Mouse (Mus musculus): ENCODE measurements around the gene Kirrel3.

Kirrel3 gene

DNA sequence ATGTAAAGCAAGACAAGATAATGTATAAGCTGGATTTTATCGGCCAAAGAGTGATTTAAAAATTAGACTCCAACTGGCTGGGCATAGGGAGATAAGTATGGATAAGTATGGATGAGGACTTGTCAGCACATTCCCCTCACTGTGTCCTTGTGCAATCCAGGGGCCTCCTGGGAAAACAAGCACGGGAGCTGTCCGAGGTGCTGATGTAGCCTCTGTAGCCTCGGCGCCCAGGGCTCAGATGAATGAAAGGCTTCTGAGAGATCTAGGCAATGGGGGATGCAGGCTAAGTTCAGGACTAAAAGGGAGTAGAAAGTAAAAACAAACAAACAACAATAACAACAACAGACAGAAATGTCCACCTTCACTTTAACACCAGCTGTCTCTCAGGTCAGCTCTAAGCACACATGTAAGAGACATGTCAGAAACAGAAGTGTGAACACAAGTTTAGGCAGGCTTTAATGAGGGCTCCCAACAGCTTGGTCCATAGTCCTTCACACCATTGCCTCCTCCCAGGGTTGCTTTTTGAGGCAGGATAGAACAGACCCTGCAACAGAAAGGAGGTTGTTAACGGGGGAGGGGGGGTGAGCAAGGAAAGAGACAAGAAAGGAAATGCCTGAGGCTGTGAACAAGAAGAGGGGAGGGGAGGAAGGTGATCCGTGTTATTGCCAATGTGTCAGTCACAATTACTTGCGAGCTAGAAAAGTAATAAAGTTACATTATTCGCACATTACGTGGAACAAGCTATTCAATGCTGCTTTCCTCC, 352.2 kb downstream of the Kirrel3 start:
- DNase-seq = peak in 1 of 2 experiments; percentile 42

DNA sequence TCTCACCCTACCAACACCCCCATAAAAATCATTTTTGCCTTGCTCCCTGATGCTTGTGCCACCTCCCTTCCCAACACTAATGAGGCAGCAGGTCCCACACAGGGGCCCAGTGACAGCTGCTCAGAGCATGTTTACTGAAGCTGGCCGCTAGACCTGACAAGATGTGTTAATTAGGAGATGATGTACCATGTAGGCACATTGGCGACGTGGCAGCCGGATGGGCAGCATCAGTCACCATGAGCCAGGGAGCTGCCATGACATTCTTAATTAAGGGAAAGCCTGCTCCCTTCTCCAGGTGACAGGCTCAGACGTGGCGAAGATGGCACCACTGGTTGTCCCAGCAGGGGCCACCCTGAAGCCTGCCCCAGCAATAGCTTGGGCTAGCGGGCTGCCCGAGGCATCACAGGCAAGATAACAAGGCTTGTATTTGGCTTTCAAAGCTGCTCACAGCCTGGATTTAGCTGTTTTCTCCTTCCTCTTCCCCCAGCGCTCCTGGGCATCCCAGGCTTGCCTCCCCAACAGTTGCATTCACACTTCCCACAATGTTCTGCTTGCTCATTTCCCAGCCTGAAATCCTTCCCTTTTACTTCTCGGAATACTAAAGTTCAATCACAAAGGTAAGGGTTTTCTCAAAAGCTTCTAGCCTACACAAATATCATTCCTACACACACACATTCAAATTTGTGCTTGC, 357.7 kb downstream of the Kirrel3 start:
- no peak for DNase-seq

DNA sequence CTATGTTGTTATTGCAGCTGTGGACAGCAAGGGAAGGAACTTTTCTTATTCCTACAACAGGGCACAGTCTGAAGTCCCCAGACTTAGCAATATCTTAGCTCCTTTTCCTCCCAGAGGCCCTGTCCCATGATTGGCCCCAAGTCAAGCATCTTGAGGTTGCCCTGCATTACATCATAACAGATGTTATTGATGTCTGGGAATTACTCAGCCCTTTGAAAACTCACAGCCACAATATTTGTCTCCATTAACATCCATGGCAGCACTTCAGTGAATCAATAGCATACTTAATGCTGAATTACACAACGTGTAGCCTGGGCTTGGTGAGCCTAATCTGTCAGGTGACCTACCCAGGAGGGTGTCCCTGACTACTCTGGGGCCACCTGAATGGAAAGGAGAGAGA, 360.7 kb downstream of the Kirrel3 start:
- DNase-seq = no peak

DNA sequence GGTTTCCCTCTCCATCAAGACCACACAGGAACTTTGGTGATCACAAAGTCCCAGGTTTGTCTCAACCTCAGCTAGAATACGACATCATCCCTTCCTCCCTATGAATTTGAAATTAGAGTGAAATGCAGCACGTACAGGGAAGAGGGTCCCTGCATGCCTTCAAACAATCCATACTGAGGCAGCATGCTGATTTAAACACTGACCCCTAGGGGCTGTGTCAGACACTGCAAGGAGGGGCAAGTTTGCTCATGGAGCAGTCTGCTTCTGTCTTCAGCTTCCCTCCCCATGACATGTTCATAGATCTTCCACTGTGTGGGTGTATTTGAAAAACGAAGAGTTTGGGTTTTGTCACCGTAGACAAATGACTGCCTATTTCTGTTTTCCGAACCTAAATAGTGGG, 362.0 kb downstream of the Kirrel3 start:
- DNase-seq = peak in 1 of 2 experiments; percentile 11

DNA sequence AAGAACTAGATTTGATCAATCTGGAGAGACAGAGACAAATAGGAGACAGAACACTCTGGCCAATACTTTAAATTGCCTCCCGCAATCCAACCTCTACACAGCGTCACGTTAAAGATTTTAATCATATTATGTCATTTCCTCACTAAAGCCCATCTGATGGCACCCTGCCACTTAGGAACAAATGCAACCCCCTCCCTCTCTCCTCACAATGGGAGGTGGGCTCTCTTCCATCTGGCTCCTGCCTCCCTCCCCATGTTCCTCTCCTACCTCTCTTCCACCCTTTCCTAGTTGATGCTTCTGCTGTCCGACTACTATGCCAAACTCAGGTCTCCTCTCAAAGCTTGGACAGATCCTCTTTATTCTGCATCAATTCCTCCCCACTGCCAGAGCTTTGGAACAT, 365.4 kb downstream of the Kirrel3 start:
- no peak for DNase-seq

DNA sequence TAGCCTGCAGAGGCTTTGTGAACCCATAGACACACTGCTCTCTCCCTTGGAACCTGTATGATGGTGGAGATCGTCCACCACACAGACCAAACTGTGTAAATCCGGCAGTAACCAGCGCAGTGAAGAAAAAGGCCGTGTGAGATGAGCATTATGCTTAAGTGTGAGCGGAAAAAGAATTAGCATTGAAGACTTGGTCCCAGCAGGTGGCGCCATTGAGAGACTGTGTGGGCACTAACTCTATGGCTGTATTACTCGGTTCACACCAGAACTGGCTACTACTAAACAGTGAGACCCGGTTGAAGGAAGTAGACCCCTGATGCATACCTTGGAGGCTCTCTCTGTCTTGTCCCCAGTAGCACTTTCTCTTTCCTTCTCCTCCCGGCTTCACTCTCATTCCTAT, 371.9 kb downstream of the Kirrel3 start:
- DNase-seq = peak in 1 of 2 experiments; percentile 24

DNA sequence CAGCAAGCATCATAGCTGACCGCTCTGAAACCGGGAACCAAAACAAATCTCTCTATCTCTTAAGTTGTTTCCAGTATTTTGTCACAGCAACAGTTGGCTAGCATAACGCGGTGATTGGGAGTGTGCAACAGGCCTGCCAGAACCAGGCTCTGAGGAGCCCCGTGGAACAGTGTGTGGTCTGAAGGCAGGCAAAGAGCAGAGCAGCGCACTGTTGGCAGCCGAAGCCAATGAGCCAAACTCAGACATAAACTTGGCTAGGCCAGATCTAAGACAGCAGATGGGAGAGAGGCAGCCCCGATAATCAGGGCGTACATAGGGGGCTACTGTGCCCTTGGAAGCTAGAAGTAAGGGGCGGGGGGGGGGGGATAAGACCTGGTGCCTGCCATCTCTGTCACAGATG, 372.4 kb downstream of the Kirrel3 start:
- DNase-seq = no peak

DNA sequence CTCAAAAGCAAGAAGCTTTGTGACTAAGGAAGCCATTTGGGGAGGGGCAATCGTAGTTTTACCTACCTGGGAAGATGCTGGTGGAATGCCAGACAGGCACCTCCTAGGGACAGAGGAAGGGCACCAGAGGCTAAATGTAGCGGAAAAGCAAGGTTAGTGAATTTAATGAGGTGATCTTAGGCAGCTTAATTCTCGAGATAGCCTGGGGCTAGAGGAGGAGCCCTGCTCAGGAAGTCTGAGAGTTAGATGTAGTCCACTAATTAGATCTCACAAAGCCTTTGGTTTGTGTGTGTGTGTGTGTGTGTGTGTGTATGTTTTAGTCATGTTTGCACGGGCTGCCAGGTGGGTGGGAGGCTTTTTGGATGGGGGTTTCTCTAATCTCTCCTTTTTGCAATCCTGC, 375.2 kb downstream of the Kirrel3 start:
- no peak for DNase-seq

DNA sequence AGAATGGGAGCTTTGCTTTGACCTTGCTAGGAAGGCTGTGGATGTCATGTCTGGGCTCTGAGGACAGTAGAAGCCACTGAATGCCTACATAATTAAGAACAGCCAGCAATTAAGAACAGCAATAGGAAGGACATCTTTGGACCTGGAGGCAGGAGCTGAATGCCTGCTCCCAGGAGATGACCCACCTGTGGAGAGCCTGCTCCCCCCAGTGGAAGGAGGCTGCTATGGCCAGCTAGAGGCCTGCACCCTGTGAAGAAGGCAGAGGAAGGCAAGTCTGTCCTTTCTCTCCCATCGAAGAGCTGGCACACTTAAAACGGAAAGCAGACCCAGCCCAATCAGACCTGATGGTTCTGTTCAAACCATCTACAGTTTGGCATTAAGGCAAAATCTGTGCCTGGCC, 376.1 kb downstream of the Kirrel3 start:
- DNase-seq = peak in 1 of 2 experiments; percentile 43

DNA sequence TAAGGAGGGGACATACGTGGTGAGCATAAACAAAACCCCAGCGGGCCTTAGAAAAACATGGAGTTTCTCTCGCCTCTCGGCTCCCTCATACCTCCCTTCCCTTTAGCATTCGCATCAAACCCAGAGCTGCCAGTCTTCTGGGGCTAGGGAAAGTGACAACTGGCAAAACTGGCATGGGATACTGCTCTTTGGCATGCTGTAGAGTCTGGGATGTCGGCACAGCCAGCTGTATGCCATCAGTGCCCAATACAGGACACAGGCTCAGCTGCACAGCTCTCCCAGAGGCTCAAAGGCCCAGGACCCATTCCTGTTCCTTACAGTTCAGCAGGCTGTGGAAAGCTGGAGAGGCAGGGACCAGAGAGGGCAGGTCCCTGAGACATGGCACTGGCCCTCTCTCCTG, 379.9 kb downstream of the Kirrel3 start:
- DNase-seq = no peak

DNA sequence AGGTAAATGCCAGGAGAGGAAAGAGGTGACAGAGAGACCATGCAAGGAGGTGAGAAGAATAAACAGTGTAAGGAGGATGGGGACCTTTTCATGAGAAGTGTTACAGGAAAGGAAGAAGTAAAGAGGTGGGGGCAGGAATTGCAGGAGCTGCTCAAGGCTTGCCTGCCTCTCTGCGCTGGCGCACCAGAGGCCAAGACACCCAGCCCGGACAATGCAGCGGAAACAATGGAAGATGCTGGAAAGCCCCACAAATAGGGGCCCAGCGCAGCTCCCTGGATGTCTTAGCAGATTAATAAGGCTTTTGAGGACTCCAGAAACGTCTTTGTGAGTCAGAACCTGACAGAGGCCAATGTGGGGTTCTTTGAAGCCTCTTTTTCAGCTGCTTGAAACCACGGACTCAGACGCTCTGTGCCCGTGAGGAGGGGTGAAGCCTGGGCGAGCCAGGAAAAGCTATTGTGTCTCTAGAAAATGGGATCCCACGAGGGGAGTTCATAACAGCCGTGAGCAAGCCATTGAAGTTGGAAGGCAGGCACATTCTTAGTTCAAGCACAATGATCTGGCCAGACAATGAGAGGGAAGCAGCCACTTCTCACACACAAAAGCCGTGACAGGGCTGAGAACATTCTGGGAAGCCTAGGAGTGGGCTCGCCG, 385.7 kb downstream of the Kirrel3 start:
- no peak for DNase-seq

DNA sequence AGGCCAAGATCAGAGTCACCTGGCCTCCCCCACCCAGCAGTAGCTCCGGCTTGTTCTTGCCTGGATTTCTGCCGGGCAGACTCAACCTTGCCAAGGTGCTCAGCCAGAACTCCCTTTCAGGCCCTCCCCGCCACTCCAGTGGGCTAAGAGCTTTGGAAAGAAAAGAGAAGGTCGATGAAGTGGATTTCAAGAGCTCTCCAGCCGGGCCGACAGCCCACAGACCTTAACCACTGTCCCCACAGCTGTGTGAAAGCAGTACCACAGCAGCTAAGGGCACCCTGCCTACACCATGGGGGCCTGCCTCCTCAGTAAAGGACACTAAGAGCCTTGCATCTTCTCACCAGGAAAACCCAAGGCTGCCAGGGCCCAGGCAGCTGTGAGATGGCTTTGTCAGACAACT, 389.5 kb downstream of the Kirrel3 start:
- DNase-seq = no peak

DNA sequence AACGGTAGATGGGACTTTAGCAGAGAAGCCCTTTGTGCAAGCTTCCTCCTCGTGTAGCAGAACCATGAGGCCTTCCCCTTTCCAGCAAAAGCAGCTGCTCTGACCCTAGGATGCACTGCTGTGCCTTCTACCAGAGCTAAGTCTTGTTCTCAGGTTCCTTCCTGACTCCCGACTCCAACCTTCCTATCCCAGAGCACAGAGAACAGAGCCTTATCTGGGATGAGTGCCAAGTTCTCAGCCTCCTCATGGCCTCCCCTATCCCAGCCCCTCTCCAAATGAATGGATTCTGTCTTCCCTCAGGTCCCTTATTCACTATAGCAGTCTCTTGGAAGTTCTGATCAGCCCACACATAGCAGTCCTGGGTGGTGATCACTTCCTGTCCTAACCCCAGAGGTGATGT, 391.5 kb downstream of the Kirrel3 start:
- no peak for DNase-seq

DNA sequence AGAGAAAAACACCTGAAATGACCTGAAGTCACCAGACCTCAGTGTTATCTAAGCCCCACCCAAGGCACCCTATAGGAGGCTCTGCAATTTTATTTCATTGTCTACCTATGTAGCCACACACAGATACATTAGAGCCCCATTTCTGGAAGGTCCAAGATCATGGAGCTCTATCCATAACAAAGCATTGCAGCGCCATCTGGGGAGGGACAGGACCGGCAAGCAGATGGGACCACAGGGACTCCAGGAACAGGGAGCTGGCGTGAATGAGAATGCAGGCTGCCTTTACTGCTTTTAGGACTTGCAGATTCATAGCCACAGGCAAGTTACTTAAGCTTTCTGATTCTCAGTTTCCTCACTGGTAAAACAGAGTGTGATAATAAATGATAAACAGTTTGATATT, 392.1 kb downstream of the Kirrel3 start:
- DNase-seq = no peak

DNA sequence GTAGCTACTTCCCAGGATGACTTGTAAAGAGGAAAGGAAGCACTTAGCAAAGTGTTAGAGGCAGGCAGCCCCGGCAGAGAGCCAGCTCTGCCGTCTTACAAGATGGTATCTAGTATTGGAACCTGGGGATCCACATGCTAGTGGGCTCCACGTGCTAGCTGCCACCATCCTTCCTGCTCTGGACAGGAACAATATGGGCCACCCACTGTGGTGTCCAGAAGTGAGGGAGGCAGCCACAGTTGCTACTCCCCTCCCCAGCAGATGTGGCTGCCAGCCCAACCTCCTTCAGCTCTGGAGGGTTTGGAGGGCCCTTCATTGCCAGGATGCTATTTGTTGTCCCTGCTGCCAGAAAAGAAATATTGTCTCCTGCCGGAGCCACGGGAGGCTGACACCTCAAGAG, 396.1 kb downstream of the Kirrel3 start:
- no peak for DNase-seq

DNA sequence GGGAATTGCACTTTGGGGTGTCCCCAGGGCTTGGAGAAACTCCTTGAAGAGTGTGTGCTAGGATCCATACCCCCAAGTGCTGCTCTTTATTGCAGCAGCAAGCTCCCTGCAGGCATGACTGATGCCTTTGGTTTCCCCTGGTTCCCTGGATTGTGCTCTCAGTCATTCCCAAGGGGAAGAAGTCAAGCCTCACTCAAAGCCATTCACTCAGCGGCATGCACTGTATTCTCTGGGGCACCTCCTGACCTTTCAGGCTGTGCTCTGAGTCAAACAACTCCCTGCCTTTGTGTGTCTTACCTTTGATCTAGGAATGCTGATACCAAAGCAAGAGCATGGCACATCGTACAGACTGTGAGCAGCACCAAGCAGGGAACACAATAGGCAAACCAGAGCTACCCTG, 396.5 kb downstream of the Kirrel3 start:
- no peak for DNase-seq

DNA sequence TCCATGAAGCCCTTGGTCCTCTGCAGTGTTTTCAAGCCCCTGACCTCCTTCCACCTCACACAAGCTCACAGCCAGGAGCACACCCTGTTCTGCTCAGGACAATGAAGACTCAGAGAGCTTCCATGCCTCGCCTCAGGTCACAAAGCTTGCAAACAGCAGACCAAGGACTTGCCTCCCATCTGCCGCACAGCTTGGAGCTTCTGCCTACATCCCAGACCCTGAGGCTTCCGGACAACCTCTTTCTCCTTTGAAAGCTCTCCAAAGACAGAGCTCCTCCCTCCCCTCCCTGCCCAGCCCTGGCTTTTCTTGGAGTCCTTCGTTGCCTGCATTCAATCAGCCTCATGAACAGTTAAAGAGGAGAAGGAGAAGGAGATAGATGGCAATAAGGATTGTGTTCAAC, 397.4 kb downstream of the Kirrel3 start:
- DNase-seq = no peak

DNA sequence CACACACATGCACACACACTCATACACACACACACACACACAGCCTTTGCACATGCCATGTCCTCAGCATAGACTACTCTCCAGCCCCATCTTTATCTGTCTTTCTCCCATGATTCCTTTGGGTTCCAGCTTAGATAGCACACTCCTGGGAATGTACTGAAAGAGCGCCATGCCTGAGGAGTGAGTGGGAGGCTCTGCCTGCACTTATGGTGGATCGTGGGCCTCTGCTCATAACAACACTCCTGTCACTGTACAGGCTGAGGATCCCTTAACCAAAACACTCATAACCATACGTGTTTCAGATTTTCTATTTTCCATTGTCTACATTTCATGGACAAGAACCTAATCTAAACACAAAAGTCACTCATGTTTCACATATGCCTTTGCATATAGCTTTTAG, 398.6 kb downstream of the Kirrel3 start:
- DNase-seq = no peak

DNA sequence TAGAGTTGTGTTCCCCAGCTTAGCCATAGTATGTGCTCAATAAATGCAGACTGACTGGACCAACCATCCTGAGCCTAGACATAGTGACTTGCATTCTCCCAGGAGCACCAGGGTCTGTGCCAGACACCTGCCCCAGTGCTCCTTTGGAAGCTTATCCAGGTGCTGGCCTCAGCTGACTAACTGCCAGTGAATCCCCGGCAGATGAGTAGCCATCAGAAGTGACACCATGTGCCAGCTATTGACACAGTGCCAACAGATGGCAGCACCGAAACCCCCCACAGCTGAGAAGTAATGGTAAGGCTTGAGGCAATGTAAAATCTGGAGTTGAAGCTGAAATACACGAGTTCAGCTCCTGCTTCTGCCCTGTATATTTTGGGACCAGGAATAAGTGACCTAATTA, 399.2 kb downstream of the Kirrel3 start:
- DNase-seq = no peak

DNA sequence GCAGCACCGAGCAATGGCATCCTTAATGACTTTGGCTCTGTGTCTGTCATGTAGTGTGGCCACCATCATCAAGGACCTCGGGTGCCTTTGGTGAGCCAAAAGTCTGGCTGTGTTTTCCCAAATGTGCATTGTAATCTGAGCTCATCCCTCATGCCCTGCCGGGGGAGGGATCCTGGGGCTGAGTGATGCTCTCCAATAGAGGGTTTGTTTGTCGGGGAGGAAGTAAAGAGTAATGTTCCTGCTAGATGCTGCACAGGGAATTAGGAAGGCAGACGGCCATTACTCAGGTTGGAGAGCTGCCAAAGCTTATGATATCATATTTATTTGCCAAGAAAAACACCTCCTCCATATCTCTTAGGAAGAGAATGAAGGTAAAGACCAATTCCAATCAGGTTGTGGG, 401.1 kb downstream of the Kirrel3 start:
- no peak for DNase-seq

DNA sequence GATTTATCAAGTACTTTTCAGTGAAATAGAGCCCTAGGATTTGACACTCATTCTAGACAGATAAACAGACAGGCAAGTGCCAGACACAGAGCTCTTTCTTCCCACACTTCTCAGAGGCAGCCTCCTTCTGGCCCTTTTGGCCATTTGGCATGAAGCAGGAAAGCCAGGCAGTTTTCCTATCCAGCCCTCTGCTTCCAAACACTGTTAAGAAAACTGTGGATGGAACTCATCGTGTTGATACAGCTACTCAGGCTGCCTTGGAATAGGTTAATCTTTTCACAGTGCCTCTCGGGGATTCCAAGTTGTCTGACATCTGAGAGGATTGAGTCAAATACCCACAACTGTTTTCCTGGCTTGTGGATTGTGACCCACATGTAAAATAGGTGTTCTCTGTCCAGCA, 401.5 kb downstream of the Kirrel3 start:
- DNase-seq = no peak

DNA sequence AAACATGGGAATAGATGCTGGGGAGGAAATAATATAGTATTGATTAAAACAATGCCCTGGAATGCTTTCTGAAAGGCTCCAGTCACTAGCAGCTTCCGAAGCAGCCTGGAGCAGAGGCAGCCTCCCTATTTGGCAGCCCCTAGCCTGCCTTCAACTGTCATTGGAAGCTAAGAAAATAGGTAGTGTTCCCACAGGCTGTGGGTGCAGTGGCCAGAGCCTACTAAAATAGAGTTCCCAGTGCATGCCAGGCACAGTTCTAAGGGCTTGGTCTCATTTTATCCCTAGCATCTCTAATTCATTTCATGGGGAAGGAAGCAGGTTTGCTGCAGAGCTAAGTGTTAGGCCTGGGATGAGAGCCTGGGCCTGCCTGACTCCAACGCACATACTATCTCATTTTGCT, 402.6 kb downstream of the Kirrel3 start:
- DNase-seq = no peak

DNA sequence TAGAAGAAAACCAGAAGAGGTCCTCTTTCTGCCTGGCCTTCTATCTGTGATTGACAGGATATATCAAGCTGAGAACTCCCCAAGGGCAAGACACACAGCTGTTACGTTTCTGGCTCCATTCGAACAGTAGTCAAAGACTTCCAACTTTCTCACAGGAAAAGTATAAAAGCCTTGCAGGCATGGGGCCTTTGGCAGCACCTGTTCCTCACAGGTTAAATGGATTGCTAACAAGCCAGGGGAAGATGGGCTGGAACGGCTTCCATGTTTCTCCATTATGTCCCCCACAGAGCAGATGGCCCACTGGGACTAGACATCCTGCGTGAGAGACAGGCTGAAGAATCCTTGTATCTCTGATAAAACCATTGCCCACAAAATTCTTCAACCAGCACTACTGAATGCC, 415.5 kb downstream of the Kirrel3 start:
- no peak for DNase-seq

DNA sequence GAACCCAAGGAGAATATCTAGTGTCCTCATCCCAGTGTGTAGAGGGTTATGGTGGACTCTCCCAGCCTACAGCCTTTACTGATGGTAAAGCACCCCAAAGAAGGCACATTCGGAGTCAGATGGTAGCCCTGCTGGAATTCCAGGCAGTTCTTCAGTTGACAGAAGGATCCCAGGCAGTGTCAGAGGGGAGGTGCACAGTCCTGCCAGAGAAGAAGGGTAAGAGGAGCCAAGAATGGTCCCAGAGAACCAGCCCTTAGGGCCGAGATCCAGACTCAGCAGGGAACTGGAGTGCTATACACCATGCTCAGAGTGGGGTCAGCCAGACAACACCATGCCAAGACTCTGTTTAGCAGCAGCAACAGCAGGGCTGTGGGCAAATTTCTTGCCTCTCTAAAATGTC, 416.2 kb downstream of the Kirrel3 start:
- no peak for DNase-seq

All from kidney, postnatal 25 days (tissue).